Mouse (Mus musculus) midbrain, embryonic 16.5 days (tissue): ENCODE measurements around the gene Arl4a. TPM values are rescaled to one million over a fixed set of nuclear protein-coding genes. Genes with fewer than 3 reads are reported as not detected.

Experiments used
- ATAC-seq: fragments of 200-750 bp; cut with Nextera tagmentation; 2 replicates; pipeline ENCODE4 v1.8.0; 2017; ENCODE audit warnings: moderate TSS enrichment
- H3K27ac ChIP-seq: fragments of 300-500 bp; sonication (generic); 2 replicates; pipeline ENCODE4 v1.5.1; 2014; ENCODE audit warnings: mild to moderate bottlenecking, low read length, mixed read lengths
- H3K27me3 ChIP-seq: fragments of 300-500 bp; sonication (generic); 2 replicates; pipeline ENCODE4 v1.6.1; 2014; ENCODE audit warnings: low read depth, low read length, mixed read lengths; ENCODE audit not compliant: control insufficient read depth, insufficient read depth
- H3K36me3 ChIP-seq: fragments of 300-500 bp; sonication (generic); 2 replicates; pipeline ENCODE4 v1.6.1; 2014; ENCODE audit warnings: mild to moderate bottlenecking, low read length, moderate library complexity, mixed read lengths; ENCODE audit not compliant: control insufficient read depth, insufficient read depth
- H3K4me1 ChIP-seq: fragments of 300-500 bp; sonication (generic); 2 replicates; pipeline ENCODE4 v1.6.1; 2014; ENCODE audit warnings: mild to moderate bottlenecking, low read length, mixed read lengths; ENCODE audit not compliant: control insufficient read depth, insufficient read depth
- H3K4me2 ChIP-seq: fragments of 300-500 bp; sonication (generic); 2 replicates; pipeline ENCODE4 v1.6.1; 2014; ENCODE audit warnings: mild to moderate bottlenecking, low read length, mixed read lengths
- H3K4me3 ChIP-seq: fragments of 300-500 bp; sonication (generic); 2 replicates; pipeline ENCODE4 v1.5.1; 2014; ENCODE audit warnings: low read depth, mild to moderate bottlenecking, low read length, moderate library complexity, mixed read lengths
- H3K9ac ChIP-seq: fragments of 300-500 bp; sonication (generic); 2 replicates; pipeline ENCODE4 v1.6.1; 2014; ENCODE audit warnings: low read depth, low read length, mixed read lengths
- H3K9me3 ChIP-seq: fragments of 300-500 bp; sonication (generic); replicated peaks from 2 replicates; pipeline ENCODE4 v1.6.1; 2014; ENCODE audit warnings: mild to moderate bottlenecking, low read length, mixed read lengths; ENCODE audit not compliant: control insufficient read depth, poor library complexity, severe bottlenecking
- WGBS: fragments of 180-500 bp; shearing (Covaris S2); extraction: QIAGEN DNeasy Blood & Tissue Kit; methylation state at CpG from one replicate; pipeline ENCODE4 v1.1.7; 2014; 5-methylcytosine and 5-hydroxymethylcytosine counted together
- polyA plus RNA-seq: library from polyadenylated mRNA; unstranded; fragments of >200 nt; fragmentation: Nextera tagmentation; extraction: Ambion mirVana; gene quantifications from 2 replicates; pipeline ENCODE4 v1.2.1, GENCODE M21; 2015

Gene Arl4a
- polyA plus RNA-seq, 1 experiment from 2014 or later, result 120 TPM

GRCm38 (mm10) chr12:40037226-40037813 lies 505 bp downstream of the Arl4a start:
- under 1% methylated on average over 54 of the region's 60 CpGs for WGBS
- ATAC-seq, result peak; percentile 98
- peak overlapping the region; percentile 88 for H3K9ac ChIP-seq
- H3K4me3 ChIP-seq, result peak overlapping the region; percentile 82
- H3K27ac ChIP-seq, result peak overlapping the region; percentile 96
- no peaks in the 10 kb centered on the region for H3K36me3 ChIP-seq
- no peaks in the 10 kb centered on the region for H3K27me3 ChIP-seq
- H3K4me2 ChIP-seq, result peak overlapping the region; percentile 68
- no peaks in the 10 kb centered on the region for H3K9me3 ChIP-seq
- peaks cover 15% of the 10 kb centered on the region for H3K4me1 ChIP-seq

- H3K27ac ChIP-seq, result peak overlapping the region; percentile 96
- H3K9ac ChIP-seq, result peak overlapping the region; percentile 88
- WGBS, result 2% methylated on average over 11 of the region's 11 CpGs
- peak overlapping the region; percentile 82 for H3K4me3 ChIP-seq
- no peak for ATAC-seq
- no peaks in the 10 kb centered on the region for H3K27me3 ChIP-seq
- peaks cover 15% of the 10 kb centered on the region for H3K4me1 ChIP-seq
- H3K9me3 ChIP-seq, result no peaks in the 10 kb centered on the region
- peak overlapping the region; percentile 68 for H3K4me2 ChIP-seq
- H3K36me3 ChIP-seq, result no peaks in the 10 kb centered on the region
Observed at GRCm38 (mm10) chr12:40036666-40037065, 1.2 kb downstream of the Arl4a start.

GRCm38 (mm10) chr12:40035506-40035905 lies 2.3 kb downstream of the Arl4a start:
- Histone ChIP-seq H3K36me3 (no peaks in the 10 kb centered on the region), H3K4me1 (peaks cover 15% of the 10 kb centered on the region), H3K9me3 (no peaks in the 10 kb centered on the region), H3K4me2 (peak overlapping the region; percentile 68), H3K27ac (0 out of 2 replicates have a peak overlapping the region, but pooled peaks have one; percentile 22), H3K27me3 (no peaks in the 10 kb centered on the region), H3K9ac (peak overlapping the region; percentile 32; the same call in 1 of the 2 replicates), H3K4me3 (peak overlapping the region; percentile 82)
- no peak for ATAC-seq
- WGBS, result 55% methylated on average over 4 of the region's 4 CpGs

GRCm38 (mm10) chr12:40029201-40029600 lies 8.6 kb downstream of the Arl4a start:
- no peak overlapping the region for H3K4me3 ChIP-seq
- no peaks in the 10 kb centered on the region for H3K36me3 ChIP-seq
- no peak overlapping the region for H3K9ac ChIP-seq
- no peaks in the 10 kb centered on the region; the same call in 1 of the 2 replicates for H3K4me1 ChIP-seq
- no peaks in the 10 kb centered on the region for H3K27me3 ChIP-seq
- H3K27ac ChIP-seq, result no peak overlapping the region
- ATAC-seq, result no peak
- WGBS, result 85% methylated on average over 4 of the region's 4 CpGs
- no peak overlapping the region for H3K4me2 ChIP-seq
- H3K9me3 ChIP-seq, result no peaks in the 10 kb centered on the region

GRCm38 (mm10) chr12:40027846-40028245 lies 10.0 kb downstream of the Arl4a start:
- no peaks in the 10 kb centered on the region for H3K36me3 ChIP-seq
- no peak overlapping the region for H3K4me2 ChIP-seq
- WGBS, result 91% methylated on average over 3 of the region's 3 CpGs
- H3K27me3 ChIP-seq, result no peaks in the 10 kb centered on the region
- no peak overlapping the region for H3K27ac ChIP-seq
- no peaks in the 10 kb centered on the region for H3K9me3 ChIP-seq
- no peak overlapping the region for H3K4me3 ChIP-seq
- ATAC-seq, result no peak
- no peaks in the 10 kb centered on the region for H3K4me1 ChIP-seq
- no peak overlapping the region for H3K9ac ChIP-seq

- Histone ChIP-seq H3K4me2 (no peak overlapping the region), H3K9ac (no peak overlapping the region), H3K4me1 (no peaks in the 10 kb centered on the region), H3K9me3 (no peaks in the 10 kb centered on the region), H3K27me3 (no peaks in the 10 kb centered on the region), H3K27ac (no peak overlapping the region), H3K4me3 (no peak overlapping the region), H3K36me3 (no peaks in the 10 kb centered on the region)
- WGBS, result 89% methylated on average over 3 of the region's 3 CpGs
- ATAC-seq, result no peak
Observed at GRCm38 (mm10) chr12:40027444-40027843, 10.4 kb downstream of the Arl4a start.

GRCm38 (mm10) chr12:40023918-40024317 lies 13.9 kb downstream of the Arl4a start:
- no peak for ATAC-seq
- 90% methylated on average over 2 of the region's 2 CpGs for WGBS
- no peak overlapping the region for H3K4me2 ChIP-seq
- no peak overlapping the region for H3K9ac ChIP-seq
- no peaks in the 10 kb centered on the region for H3K36me3 ChIP-seq
- H3K27me3 ChIP-seq, result no peaks in the 10 kb centered on the region
- no peak overlapping the region for H3K27ac ChIP-seq
- H3K9me3 ChIP-seq, result no peaks in the 10 kb centered on the region
- H3K4me1 ChIP-seq, result no peaks in the 10 kb centered on the region
- H3K4me3 ChIP-seq, result no peak overlapping the region

- ATAC-seq, result no peak
- WGBS, result 86% methylated on average over 3 of the region's 3 CpGs
Observed at GRCm38 (mm10) chr12:40023014-40023642, 14.7 kb downstream of the Arl4a start.

GRCm38 (mm10) chr12:40022344-40022743 lies 15.5 kb downstream of the Arl4a start:
- no peaks in the 10 kb centered on the region for H3K4me1 ChIP-seq
- 80% methylated on average over 3 of the region's 3 CpGs for WGBS
- no peak overlapping the region for H3K9ac ChIP-seq
- no peak overlapping the region for H3K27ac ChIP-seq
- no peaks in the 10 kb centered on the region for H3K36me3 ChIP-seq
- ATAC-seq, result no peak
- no peaks in the 10 kb centered on the region for H3K27me3 ChIP-seq
- H3K9me3 ChIP-seq, result no peaks in the 10 kb centered on the region
- H3K4me3 ChIP-seq, result no peak overlapping the region
- no peak overlapping the region for H3K4me2 ChIP-seq

More at GRCm38 (mm10) chr12:40023014-40023642, 14.7 kb downstream of the Arl4a start:
- no peaks in the 10 kb centered on the region for H3K9me3 ChIP-seq
- H3K4me3 ChIP-seq, result no peak overlapping the region
- H3K4me2 ChIP-seq, result no peak overlapping the region
- H3K4me1 ChIP-seq, result no peaks in the 10 kb centered on the region
- no peaks in the 10 kb centered on the region for H3K36me3 ChIP-seq
- no peaks in the 10 kb centered on the region for H3K27me3 ChIP-seq
- no peak overlapping the region for H3K27ac ChIP-seq
- H3K9ac ChIP-seq, result no peak overlapping the region
